Mouse (Mus musculus): Measurements from ENCODE around the gene Ppp1r9a. TPM values are rescaled to one million over a fixed set of nuclear protein-coding genes. Genes with fewer than 3 reads are reported as not detected.

The Ppp1r9a gene
- 0.15 TPM for polyA plus RNA-seq (2017; shearing (Covaris generic))

DNA sequence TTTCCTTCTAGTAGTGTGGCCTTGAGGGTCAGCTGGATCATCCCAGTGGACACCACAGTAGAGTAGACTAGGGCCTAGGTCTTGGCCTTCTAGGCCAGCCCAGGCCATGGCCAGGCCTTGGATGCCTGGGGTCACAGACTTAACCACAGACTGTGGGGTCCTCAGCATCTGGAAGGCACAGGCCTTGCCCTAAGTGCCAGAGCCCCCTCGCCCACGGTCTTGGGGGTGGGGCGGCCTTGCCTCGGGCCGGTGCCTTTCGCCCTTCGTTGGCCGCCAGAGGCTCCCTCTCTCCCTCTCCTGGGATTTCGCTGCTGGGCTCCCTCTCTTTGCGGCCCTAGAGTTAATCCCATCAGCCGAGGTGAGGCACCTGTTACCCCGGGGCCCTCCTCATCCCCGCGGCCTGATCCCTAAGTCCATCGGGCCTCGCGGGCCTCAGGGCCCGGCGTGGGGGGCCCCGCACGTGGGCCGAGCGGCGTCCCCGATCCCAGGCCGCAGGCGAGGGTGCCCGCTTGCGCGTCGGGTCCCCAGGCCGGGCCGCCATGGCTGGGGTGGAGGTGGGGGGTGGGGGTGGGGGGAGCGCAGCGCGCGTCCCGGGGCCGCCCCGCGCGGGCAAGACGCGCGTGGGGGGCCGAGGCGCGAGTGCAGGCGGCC is at the start of gene Ppp1r9a:
Gene Ppp1r9a (plus strand): TSS at position 244 of the 651 bp plus-strand sequence.

GRCm38 (mm10) chr6:5193693-5194092 is 291.0 kb downstream of the Ppp1r9a start, which contains the start of gene Pon1:
Pon1 (minus strand) TSS chr6:5193946.

Other genes starting within 250 kb of the Ppp1r9a start
- 0.32 TPM for gene Sgce, start 155.7 kb upstream of the Ppp1r9a start, polyA plus RNA-seq (2017; shearing (Covaris generic))
- not detected for gene Peg10, start 155.6 kb upstream of the Ppp1r9a start, polyA plus RNA-seq (2017; shearing (Covaris generic))